Mouse (Mus musculus) right cerebral cortex, postnatal 25 days (tissue): ENCODE results near the gene Tekt5.
A peak's percentile ranks its signal among the peaks of the same experiment; 100 is the strongest.

Experiments used
- DNase-seq: peaks from one replicate; pipeline ENCODE4 v3.0.0; 2022

Tekt5 gene

DNA sequence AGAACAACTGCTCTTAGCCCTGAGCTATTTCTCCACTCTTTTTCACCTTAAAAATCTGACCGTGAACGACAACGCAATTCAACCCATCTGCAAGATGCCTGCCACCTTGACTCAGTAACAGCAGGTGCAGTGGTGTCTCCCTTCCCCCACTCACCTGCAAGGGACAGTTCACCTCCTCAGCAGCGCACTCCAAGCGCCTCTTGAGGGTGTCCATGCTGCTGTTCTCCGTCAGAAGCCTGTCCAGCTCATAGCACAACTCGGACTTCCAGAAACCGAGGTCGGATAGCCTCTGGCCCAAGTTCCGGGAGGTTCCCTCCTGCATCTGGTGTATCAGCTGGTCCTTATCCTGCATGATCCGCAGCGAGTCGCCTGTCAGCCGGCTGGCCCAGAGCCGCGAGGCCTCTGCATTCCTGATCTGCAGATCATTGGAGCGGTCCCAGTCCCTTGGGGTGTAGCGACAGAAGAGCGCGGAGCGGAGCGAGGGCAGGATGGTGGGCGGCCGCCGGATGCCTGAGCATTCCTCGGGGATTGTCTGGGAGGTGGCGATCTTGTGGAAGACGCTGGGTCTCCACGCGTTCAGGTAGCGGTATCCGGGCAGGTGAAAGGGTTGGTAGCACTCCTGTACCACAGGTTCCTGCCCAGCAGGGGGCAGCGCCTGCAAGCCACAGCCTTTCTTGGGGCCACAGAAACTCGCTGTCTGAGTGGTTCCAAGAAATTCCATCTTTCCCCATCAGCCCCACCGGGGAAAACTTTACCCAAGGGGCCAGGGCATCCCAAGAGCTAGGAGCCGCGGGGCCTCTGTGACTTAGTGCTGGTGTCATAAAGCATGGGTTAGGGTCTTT lies at the start of gene Tekt5:
Gene Tekt5 (minus strand): TSS at position 792 of the 842 bp plus-strand sequence.
- peak; percentile 42 for DNase-seq

DNA sequence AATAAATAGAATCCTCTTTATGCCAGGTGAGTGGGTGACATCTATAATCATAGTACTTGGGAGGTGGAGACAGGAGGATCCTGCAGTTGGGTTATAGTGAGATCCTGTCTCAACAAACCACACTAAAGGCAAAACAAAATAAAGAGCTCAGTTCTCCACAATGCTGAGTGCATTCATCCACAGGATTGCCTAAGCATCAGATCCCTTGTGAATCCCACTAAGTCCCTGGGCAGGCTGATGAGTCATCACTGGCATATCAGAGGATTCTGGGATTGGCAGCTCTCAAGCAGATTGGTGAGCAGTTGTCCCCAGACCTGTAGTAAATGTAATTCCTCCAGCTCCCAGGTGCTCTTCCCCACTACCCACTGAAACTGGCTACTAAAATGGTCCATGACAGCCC lies 48.4 kb upstream of the Tekt5 start:
- no peak for DNase-seq

DNA sequence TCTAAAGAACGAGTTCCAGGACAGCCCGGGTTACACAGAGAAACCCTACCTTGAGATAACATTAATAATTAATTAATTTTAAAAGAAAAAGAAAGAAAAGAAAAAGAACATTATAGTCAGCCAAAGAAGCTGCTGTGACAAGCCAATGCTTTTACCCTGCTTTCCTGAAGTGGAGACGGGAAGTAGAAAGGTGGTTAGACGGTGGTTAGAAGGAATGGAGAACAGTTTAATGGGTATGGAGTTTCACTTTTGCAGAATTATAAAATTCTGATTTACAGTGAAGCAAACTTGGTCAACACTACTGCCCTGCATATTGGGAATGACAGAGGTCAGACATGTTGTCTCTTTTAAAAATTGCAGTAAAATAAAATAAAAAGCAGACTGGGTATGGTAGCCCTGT lies 46.5 kb upstream of the Tekt5 start:
- DNase-seq, result no peak

DNA sequence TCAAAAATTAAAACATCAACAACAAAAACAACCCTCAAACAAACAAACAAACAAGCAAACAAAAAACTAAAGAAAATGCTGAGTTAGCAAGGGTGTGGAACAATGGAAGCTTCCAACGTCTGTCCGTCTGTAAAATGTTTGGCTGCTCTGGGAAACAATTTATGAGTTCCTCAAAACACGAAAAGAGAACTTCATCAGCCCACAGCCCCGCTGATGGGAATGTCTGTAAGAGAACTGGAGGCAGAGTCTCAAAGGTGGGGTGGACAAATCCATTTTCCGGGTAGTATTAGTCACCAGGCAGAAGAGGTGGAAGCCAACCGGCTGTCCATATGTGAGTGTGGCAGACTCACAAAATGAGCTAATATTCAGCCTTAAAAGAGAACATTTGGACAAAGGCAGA lies 46.0 kb upstream of the Tekt5 start:
- no peak for DNase-seq

DNA sequence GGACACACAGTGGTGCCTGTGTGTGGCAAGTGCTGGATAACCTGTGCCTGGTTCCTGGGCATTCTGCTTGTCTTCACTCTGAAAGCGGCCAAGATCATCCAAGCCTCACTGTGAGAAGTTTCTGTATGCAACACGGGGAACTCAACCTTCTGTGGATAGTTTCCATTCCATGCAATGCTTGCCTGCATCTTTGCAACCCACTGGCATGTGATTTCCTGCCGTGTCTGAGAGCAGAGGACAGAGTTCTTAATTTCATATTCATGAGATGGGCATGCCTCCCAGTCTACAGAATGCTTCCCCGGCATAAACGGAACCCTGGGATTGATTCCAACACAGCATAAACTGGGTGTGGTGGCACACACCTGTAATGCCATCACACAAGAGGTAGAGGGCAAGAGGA lies 42.8 kb upstream of the Tekt5 start:
- no peak for DNase-seq

DNA sequence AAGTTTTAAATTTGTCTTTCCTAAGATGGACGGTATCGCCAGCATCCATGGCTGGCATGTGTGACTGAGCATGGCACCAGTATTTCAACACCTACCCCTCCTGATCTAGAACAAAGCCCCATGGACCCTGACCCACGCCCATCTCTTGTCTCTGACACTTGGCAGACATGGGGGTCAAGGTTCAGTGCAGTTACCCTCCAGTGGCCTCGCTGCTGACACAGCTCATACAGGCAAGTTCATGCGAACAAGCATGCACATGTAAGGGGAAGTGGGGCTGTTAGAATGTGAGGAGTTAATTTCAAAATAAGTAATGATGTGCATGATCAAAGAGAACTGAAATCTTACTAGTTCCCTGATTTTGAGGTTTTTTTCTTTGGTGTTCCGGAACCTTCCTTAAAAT lies 40.9 kb upstream of the Tekt5 start:
- no peak for DNase-seq

DNA sequence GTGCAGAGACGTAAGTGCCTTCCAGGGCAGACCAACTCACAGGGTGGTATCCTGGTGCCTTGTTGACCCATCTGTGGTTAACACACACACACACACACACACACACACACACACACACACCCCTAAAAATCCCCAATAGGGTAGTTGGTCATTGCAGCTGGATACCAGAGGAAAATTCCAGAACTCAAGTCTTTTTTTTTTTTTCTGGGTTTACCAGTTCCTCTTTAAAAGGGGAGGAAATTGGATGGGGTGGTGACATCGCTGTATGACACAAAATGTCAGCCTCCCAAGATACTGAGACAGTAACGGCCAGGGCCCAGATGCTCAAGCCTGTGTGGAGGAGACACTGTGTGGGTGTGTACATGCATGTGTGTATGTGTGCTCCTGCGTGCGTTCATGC lies 38.1 kb upstream of the Tekt5 start:
- DNase-seq, result no peak

DNA sequence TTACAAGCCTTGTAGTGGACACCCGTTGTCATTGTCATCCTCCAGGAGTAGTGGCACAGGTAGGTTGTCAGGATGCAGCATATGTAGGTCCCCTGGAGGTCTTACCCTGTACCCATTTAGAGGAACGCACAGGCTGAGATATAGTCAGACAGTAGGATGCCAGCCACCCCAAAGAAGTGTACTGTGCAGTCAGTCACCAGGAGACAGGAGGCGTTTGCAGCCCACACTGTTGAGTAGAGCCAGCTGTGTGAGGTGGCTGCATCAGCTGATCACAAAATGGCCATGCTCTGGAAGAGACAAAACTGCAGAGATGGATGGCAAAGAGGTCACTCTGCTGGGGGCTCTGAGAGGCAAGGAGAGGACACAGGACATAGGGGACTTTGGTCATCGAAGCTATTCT lies 37.1 kb upstream of the Tekt5 start:
- no peak for DNase-seq

DNA sequence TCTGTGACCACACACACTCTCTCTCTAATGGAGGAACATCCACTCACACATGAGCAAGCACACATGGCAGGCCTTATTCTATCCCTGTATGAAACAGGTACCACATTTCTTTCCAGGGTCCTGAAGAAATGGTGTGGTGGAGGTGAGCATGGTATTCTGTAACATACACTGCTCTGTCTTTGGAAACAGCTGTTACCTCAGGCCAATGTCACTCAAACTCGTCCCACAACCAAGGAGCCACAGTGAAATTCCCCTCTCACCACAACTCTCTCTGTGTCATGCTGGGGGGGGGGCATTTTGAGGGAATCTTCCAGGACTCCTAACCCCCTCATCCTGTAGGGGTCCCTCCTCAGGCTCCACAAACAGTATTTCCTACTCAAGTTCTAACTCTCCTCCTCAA lies 36.6 kb upstream of the Tekt5 start:
- DNase-seq, result no peak

DNA sequence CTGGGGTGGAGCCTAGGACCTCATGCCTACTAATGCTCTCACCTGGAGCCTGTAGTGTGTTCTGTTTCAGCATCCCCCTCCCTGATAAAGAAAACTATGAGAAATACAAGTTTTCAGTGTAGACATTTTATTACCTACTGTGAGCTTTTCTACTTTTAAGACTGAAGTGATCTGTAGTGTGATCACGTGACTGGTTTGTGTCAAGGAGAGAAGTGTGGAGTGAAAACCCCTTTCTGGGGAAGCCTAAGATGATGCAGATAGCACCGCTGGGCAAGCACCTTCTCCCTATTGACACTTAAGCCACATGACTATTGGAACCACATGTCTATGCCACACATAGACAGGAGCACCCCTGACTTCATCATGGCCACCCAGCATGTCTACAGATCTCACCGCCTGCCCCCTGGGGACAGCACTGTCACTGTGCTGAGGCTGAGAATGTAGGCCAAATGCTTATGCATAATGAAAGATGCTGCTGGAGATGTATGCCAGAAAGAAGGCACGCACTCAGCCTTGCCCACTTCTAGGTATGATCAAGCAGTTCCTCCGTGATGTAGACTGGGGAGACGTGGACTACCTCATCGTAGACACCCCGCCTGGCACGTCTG lies 25.3 kb upstream of the Tekt5 start:
- DNase-seq, result no peak

DNA sequence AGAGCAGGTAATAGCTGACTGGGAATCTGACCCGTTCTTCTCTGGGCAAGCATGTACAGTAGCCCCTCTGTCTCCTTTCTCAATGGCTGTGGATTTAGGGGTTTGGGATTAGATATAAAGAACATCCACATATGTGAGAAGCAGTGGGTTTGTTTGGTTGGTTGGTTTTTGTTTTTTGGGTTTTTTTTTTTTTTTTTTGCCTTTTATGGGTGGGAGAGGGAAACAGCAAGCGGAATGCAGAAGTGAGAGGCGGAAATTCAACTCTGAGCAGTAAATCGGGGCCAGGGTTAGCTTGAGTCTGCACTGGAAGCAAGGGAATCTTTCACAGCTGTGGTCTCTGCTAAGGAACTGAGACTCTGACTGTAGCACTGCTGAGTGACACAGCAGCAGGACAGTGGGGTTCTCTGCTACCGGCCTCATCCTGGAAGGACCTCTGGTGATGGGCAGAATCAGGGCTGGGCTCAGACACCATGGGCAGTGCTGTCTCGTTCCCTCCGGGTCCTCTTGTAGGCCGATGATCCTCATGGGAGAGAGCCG lies 22.5 kb upstream of the Tekt5 start:
- no peak for DNase-seq

DNA sequence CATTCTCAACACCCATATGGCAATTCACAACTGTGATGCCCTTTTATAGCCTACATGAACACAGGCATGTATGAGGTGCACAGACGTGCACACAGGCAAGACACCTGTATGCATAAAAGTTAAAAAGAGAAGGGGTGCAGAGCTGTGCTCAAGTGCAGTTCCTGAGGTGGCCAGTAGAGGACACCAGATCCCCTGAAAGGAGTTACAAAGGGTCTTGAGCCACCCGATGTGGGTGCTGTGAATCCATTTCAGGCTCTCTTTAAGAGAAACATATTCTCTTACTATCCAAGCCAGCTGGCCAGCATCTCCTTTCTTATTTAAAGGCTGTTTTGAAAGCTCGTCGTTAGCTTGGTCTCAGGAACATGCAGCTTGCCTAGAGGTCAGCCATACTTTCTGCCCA lies 21.6 kb upstream of the Tekt5 start:
- DNase-seq, result no peak

DNA sequence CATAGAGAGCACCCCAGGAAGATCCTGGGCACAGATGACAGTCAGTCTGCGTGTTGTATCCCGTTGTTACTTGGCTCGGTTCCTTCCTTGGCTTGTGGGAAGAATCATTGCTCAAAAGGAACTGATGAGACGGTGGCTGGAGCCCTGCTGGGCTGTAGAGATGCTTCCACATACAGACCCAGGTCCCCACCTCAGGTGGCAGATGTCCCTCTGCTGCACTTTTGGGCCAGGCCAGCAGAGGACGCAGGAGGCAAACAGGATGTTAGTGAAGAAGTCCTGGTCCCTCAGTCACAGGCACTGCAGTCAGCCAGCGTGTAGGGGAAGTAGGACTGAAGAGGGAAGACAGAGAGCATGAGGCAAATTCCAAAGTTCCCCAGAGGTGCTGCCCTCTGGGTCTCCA lies 20.7 kb upstream of the Tekt5 start:
- DNase-seq, result no peak

DNA sequence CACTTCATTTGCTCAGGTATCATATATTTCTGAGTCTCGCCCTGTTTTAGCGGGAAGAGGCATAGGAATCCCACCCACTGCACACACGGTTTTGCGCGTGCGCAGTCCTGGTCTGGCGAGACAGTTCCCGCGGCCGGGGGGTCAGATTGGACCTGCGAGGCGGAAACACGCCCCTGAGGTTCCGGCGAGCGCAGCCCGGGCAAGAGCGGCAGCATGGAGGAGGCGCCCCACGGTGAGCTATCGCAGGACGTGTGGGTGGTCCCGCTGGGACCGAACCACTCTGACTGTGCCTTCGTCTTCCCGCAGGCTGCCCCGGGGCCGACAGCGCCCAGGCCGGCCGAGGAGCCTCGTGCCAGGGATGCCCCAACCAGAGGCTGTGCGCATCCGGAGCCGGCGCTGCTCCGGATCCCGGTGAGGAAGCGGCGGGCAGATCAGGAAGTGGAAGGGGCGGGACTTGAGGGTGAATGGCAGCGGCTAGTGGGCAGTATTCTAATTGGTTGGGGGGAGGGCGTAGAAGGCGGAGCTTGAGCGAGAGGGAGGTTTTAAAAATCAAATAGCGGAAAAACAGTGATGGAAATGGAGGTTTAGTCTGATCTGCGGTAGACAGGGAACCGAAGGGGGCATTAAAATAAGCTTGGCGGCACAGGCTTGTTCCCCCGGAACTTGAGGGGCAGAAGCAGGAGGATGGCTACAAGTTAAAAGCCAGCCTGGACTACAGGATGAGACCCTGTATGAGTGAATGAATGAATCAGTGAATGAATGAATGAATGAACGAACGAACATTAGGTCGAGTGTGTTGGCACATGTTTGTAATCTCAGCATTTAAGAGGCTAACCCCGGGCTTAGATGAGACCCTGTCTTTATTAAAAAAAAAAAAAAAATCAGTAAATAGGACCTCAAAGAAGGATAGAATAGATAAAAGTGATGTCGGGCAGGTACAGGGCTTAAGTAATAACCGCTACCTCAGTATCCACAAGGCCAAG lies 16.8 kb upstream of the Tekt5 start, which contains the start of gene Nubp1:
Gene Nubp1 (plus strand): TSS at position 185 of the 983 bp plus-strand sequence.
- DNase-seq, result peak; percentile 92

DNA sequence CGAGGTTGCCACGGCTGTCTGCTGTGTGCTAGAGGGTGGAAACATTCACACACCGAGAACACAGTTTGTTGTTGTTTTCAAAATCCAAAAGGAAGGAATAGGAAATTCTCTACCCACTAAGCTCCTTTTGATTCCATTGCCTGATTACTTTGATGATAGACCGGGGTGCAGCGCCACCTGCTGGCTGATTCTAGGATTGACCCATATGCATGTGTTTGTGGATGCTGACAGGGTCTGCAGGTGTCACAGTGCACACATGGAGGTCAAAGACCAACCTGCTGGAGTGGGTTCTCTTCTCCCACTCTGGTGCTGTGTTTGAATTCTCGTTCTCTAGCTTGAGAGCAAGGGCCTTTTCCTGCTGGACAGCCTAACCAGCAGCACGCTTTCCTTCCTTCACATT lies 3.9 kb upstream of the Tekt5 start:
- DNase-seq, result peak; percentile 75

DNA sequence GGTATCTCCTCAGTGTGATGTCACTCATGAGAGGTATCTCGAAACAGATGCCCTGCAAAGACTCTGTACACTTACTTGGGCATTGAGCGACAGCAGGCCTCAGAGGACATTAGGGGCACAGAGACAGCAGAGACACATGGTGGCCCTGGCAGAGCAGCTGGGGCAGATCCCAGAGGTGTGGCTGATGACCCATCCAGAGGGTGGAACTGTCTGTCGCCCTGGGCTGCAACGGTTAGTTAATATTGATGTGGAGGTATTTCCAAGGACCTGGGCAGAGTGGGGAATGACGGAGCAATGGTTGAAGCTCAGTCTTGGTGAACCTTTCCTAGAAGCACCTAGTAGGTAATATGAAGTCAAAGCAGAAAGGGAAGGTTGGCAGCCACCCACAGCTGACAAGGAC lies 3.5 kb upstream of the Tekt5 start:
- no peak for DNase-seq

DNA sequence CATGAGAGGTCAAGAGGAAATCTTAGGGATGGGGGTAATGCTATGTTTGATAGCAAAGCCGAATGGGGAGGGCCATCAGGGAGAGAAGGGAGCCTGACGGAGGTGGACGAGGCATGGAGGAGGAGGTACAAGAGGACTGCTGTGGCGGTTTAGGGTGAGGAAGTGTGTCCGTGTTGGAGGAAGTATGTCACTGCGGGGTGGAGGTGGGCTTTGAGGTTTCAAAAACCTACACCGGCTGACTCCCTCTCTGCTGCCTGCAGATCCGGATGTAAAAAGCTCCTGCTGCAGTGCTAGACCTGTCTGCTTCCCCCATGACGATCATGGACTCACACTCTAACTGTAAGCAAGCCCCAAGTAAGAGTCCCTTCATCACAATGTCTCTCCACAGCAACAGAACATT lies 2.7 kb downstream of the Tekt5 start:
- DNase-seq, result no peak

DNA sequence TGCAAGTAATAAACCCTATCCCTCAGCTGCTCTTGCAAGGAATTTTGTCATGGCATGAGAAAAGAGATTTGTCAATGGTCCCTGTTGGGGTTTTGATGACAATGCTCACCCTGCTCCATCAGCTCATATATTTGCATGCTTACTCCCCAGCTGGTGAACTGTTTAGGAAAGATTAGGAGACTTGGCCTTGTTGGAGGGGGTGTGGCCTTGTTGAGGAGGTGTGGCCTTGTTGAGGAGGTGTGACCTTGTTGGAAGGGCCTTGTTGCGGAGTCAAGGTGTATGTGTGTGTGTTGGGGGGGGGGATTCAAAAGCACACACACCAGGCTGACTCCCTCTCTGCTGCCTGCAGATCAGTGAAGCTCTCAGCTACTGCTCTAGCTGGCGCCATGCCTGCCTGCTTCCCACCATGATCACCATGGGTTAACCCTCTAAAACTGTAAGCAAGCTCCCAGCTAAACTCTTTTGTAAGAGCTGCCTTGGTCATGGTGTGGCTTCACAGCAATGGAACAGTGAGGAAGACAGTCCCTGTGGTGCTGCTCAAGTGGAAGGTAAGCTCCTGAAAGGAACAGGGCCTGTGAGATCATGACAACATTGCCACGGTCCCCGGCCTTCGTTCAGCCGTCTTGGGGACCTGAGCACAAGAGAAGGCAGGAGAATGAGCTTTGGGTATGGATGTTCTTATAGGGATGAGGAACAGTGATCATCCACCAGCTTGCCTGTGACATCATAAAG lies 6.5 kb downstream of the Tekt5 start:
- no peak for DNase-seq

DNA sequence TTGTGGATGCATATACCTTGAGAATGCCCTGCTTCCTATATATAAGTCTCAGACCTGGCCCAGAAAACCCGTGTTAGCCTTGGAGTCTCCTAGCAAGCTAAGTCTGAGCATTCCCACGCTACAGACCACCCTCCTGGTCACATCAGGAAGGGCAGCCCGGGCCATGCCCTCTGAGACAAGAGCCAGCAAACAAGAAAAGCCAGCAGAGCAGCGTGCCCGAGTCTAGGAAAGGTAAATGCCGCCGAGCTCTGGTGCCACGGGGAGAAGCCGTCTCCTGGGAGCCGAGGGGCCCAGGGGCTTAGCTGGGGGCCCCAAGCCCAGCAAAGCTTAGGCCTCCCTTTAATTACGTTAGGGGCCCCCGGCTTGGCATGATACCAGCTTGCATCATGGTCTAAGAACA lies 10.0 kb downstream of the Tekt5 start:
- DNase-seq, result no peak

DNA sequence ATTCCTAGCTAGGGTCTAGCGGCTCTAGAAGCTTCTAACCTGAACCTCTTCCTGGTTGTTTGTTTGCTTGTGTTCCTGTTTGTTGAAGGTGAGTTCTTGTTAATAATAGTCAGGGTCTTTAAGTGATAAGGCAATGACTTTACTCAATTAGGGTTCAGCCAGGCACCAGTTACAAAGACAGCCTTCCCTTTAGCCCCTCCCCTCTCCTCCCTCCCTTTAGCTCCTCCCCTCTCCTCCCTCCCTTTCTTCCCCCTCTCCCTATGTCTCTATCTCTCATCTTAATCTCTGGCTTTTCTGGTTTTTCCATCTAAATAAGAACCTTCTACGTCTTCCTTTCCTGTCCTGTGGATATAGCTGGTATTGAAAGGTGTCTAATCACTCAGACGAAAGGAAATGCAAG lies 10.7 kb downstream of the Tekt5 start:
- no peak for DNase-seq

DNA sequence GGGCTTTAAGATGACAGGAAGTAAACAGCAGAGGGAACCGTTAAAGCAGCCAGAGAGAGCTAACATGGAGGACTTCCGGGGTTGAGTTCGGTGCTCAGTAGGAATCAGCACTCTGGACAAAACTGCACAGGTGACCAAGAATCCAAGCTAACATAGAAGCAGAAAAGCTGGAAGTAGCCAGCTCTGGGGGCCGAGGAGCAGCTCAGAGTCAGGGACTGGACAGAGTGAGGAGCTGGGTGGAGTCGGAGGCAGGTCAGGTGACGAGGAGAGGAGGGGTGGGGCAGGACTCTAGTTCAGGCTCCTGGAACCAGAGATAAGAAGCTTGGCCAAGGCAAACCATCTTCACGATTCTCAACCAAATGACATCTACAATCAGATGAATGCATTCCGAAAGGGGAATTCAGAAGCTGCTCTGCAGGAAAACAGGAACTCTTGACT lies 11.2 kb downstream of the Tekt5 start:
- no peak for DNase-seq

DNA sequence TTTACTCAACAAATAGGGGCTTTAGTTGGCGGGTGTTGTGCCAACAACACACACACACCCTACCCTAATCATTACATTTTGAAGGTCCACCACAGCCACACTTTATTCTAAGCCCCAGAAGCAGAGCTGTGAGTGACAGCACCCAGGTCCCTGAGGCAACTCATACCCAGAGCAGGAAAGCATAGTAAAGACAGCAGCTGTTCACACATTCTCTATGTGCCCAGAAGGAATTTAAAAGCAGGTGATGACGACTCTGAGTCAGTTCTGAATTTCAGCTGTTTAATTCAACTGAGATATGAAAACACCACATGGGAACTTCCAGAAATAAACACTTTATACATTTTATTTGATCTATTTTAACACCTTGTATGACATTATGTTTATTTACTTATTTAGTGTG lies 15.8 kb downstream of the Tekt5 start:
- DNase-seq, result no peak
